Comparison of ENCODE assay signal across 37 mouse cellular contexts in the genomic region with DNA sequence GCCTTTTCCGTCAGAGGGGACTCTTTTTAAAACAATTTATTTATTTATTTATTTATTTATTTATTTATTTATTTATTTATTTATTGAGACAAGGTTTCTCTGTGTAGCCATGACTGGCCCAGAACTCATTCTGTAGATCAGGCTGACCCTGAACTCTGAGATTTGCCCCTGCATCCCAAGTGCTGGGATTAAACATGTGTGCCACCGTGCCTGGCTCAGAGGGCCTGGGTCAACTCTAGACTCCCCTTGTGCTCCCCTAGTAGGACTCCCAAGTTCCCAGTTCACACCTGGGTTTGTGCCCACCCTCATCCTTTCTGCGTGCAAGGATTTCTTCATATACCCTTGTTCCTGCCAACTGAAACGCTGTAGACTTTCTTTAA. TPM values are rescaled to one million over a fixed set of nuclear protein-coding genes. Genes with fewer than 3 reads are reported as not detected.
DNase-seq lines count a peak whose midpoint lies in the region; ATAC-seq lines count a peak whose summit lies in the region.
"Had no signal": no experiment of that assay in that cellular context is flagged by ENCODE, and none has a peak within 500 bp of the region (broad histone marks: within the 10 kb centered on the region; RNA-seq: fewer than 3 reads in every experiment).

No protein-coding gene starts in this region.

- H3K27ac ChIP-seq in forebrain, embryonic 11.5 days (ENCODE audit: low read depth, low read length): no peak overlapping the region
- H3K27ac ChIP-seq in forebrain, embryonic 10.5 days: no peak overlapping the region
- H3K27ac ChIP-seq in hindbrain, embryonic 13.5 days: no peak overlapping the region
- no peak overlapping the region for H3K27ac ChIP-seq in hindbrain, embryonic 14.5 days
- H3K27ac ChIP-seq in forebrain, embryonic 16.5 days (ENCODE audit: low read length): no peak overlapping the region
- H3K27ac ChIP-seq in midbrain, embryonic 13.5 days: 0 out of 2 replicates have a peak overlapping the region, but pooled peaks have one; percentile 45
- H3K27ac ChIP-seq: embryonic facial prominence, embryonic 15.5 days; gastrocnemius, adult 2 months; heart, embryonic 13.5 days; hindbrain, embryonic 15.5 days; intestine, embryonic 15.5 days; liver, embryonic 15.5 days; neural tube, embryonic 12.5 days; stomach, postnatal 0 days had no signal

- no peak for DNase-seq in forebrain, embryonic 11.5 days (ENCODE audit: low spot score)
- no peak for DNase-seq in forebrain, embryonic 10.5 days (ENCODE audit: extremely low spot score, low spot score)
- DNase-seq in hindbrain, embryonic 14.5 days (ENCODE audit: low spot score): no peak
- DNase-seq in kidney, postnatal 14 days: no peak
- no peak for DNase-seq in heart, postnatal 4 days
- DNase-seq: adrenal gland, postnatal 10 days; cerebellum, adult 9-10 months; cerebellum, postnatal 36 days; gastrocnemius, adult 2 months; gastrocnemius, postnatal 36 days; heart, adult 18-20 months; heart, postnatal 10 days; kidney, adult 2 months; kidney, postnatal 4 days; lung, embryonic 14.5 days; lung, postnatal 14 days; right cerebral cortex, adult 18-20 months; right cerebral cortex, postnatal 4 days; thymus, adult 18-20 months; thymus, postnatal 25 days had no signal

- no peaks in the 10 kb centered on the region for H3K9me3 ChIP-seq in forebrain, embryonic 11.5 days (ENCODE audit: control insufficient read depth, low read length)
- no peaks in the 10 kb centered on the region for H3K9me3 ChIP-seq in forebrain, embryonic 10.5 days
- no peaks in the 10 kb centered on the region for H3K9me3 ChIP-seq in hindbrain, embryonic 13.5 days
- no peaks in the 10 kb centered on the region for H3K9me3 ChIP-seq in hindbrain, embryonic 14.5 days (ENCODE audit: control insufficient read depth, low read length)
- no peaks in the 10 kb centered on the region for H3K9me3 ChIP-seq in forebrain, embryonic 16.5 days (ENCODE audit: control insufficient read depth, low read length)
- H3K9me3 ChIP-seq in midbrain, embryonic 13.5 days: no peaks in the 10 kb centered on the region
- H3K9me3 ChIP-seq: embryonic facial prominence, embryonic 15.5 days; heart, embryonic 13.5 days; hindbrain, embryonic 15.5 days; intestine, embryonic 15.5 days; liver, embryonic 15.5 days; neural tube, embryonic 12.5 days had no signal

- no peak overlapping the region for H3K4me2 ChIP-seq in forebrain, embryonic 11.5 days (ENCODE audit: low read depth, low read length, severe bottlenecking)
- H3K4me2 ChIP-seq in hindbrain, embryonic 13.5 days: no peak overlapping the region
- no peak overlapping the region for H3K4me2 ChIP-seq in hindbrain, embryonic 14.5 days (replicated peaks)
- no peak overlapping the region for H3K4me2 ChIP-seq in forebrain, embryonic 16.5 days (ENCODE audit: low read length)
- no peak overlapping the region for H3K4me2 ChIP-seq in midbrain, embryonic 13.5 days (replicated peaks)
- H3K4me2 ChIP-seq: embryonic facial prominence, embryonic 15.5 days; heart, embryonic 13.5 days; hindbrain, embryonic 15.5 days; intestine, embryonic 15.5 days; liver, embryonic 15.5 days; lung, embryonic 14.5 days; neural tube, embryonic 12.5 days had no signal

- H3K9ac ChIP-seq in forebrain, embryonic 11.5 days (ENCODE audit: low read length): no peak overlapping the region
- H3K9ac ChIP-seq in hindbrain, embryonic 13.5 days: no peak overlapping the region
- H3K9ac ChIP-seq in hindbrain, embryonic 14.5 days: no peak overlapping the region
- H3K9ac ChIP-seq in forebrain, embryonic 16.5 days (replicated peaks; ENCODE audit: low read depth, low read length): no peak overlapping the region
- no peak overlapping the region for H3K9ac ChIP-seq in midbrain, embryonic 13.5 days (replicated peaks)
- H3K9ac ChIP-seq: embryonic facial prominence, embryonic 15.5 days; heart, embryonic 13.5 days; hindbrain, embryonic 15.5 days; intestine, embryonic 15.5 days; liver, embryonic 15.5 days; lung, embryonic 14.5 days; neural tube, embryonic 12.5 days had no signal

- H3K4me3 ChIP-seq in forebrain, embryonic 11.5 days (ENCODE audit: low read depth, low read length): no peak overlapping the region
- no peak overlapping the region for H3K4me3 ChIP-seq in forebrain, embryonic 10.5 days
- no peak overlapping the region for H3K4me3 ChIP-seq in hindbrain, embryonic 13.5 days
- no peak overlapping the region for H3K4me3 ChIP-seq in hindbrain, embryonic 14.5 days (replicated peaks; ENCODE audit: low read length)
- no peak overlapping the region for H3K4me3 ChIP-seq in forebrain, embryonic 16.5 days (replicated peaks; ENCODE audit: low read length)
- no peak overlapping the region for H3K4me3 ChIP-seq in midbrain, embryonic 13.5 days (replicated peaks)
- H3K4me3 ChIP-seq: embryonic facial prominence, embryonic 15.5 days; gastrocnemius, adult 2 months; heart, embryonic 13.5 days; hindbrain, embryonic 15.5 days; intestine, embryonic 15.5 days; liver, embryonic 15.5 days; myocyte; neural tube, embryonic 12.5 days had no signal

- no peaks in the 10 kb centered on the region for H3K4me1 ChIP-seq in forebrain, embryonic 11.5 days (replicated peaks; ENCODE audit: control insufficient read depth, insufficient read depth, low read length)
- H3K4me1 ChIP-seq in forebrain, embryonic 10.5 days: peaks cover 5% of the 10 kb centered on the region
- 0 out of 2 replicates have a peak, but pooled peaks cover 4% of the 10 kb centered on the region for H3K4me1 ChIP-seq in hindbrain, embryonic 13.5 days (replicated peaks)
- no peaks in the 10 kb centered on the region for H3K4me1 ChIP-seq in hindbrain, embryonic 14.5 days (replicated peaks; ENCODE audit: control insufficient read depth, insufficient read depth, low read length)
- peaks cover 4% of the 10 kb centered on the region; the same call in 1 of the 2 replicates for H3K4me1 ChIP-seq in forebrain, embryonic 16.5 days (replicated peaks; ENCODE audit: control insufficient read depth, insufficient read depth, low read length)
- peaks cover 5% of the 10 kb centered on the region; the same call in 1 of the 2 replicates for H3K4me1 ChIP-seq in midbrain, embryonic 13.5 days (replicated peaks)
- H3K4me1 ChIP-seq: embryonic facial prominence, embryonic 15.5 days; heart, embryonic 13.5 days; hindbrain, embryonic 15.5 days; intestine, embryonic 15.5 days; liver, embryonic 15.5 days; neural tube, embryonic 12.5 days had no signal

- ATAC-seq in forebrain, embryonic 11.5 days (replicated peaks; ENCODE audit: low FRiP score): peak; percentile 44; the same call in 1 of the 2 replicates
- peak; percentile 36; the same call in 1 of the 2 replicates for ATAC-seq in hindbrain, embryonic 13.5 days (ENCODE audit: low FRiP score)
- no peak for ATAC-seq in hindbrain, embryonic 14.5 days (ENCODE audit: low FRiP score)
- ATAC-seq in forebrain, embryonic 16.5 days: peak; percentile 45
- ATAC-seq in midbrain, embryonic 13.5 days: peak; percentile 46
- ATAC-seq: intestine, embryonic 15.5 days had no signal

- H3K27me3 ChIP-seq in forebrain, embryonic 11.5 days (ENCODE audit: control insufficient read depth, insufficient read depth, low read length): peaks cover 52% of the 10 kb centered on the region
- H3K27me3 ChIP-seq in forebrain, embryonic 10.5 days (ENCODE audit: poor library complexity, severe bottlenecking): peaks cover 97% of the 10 kb centered on the region
- H3K27me3 ChIP-seq in hindbrain, embryonic 13.5 days: peaks cover 26% of the 10 kb centered on the region
- peaks cover 22% of the 10 kb centered on the region for H3K27me3 ChIP-seq in hindbrain, embryonic 14.5 days (ENCODE audit: control insufficient read depth, insufficient read depth, low read length)
- peaks cover 27% of the 10 kb centered on the region for H3K27me3 ChIP-seq in forebrain, embryonic 16.5 days (replicated peaks; ENCODE audit: control insufficient read depth, insufficient read depth, low read length)
- H3K27me3 ChIP-seq in midbrain, embryonic 13.5 days: peaks cover 37% of the 10 kb centered on the region

- H3K36me3 ChIP-seq in forebrain, embryonic 11.5 days (ENCODE audit: control insufficient read depth, insufficient read depth, low read length): no peaks in the 10 kb centered on the region
- H3K36me3 ChIP-seq in forebrain, embryonic 10.5 days (replicated peaks): no peaks in the 10 kb centered on the region
- no peaks in the 10 kb centered on the region for H3K36me3 ChIP-seq in hindbrain, embryonic 13.5 days
- H3K36me3 ChIP-seq in hindbrain, embryonic 14.5 days (replicated peaks; ENCODE audit: control insufficient read depth, insufficient read depth): no peaks in the 10 kb centered on the region
- no peaks in the 10 kb centered on the region for H3K36me3 ChIP-seq in forebrain, embryonic 16.5 days (ENCODE audit: control insufficient read depth, insufficient read depth)
- H3K36me3 ChIP-seq in midbrain, embryonic 13.5 days: no peaks in the 10 kb centered on the region
- H3K36me3 ChIP-seq: embryonic facial prominence, embryonic 15.5 days; G1E; heart, embryonic 13.5 days; hindbrain, embryonic 15.5 days; intestine, embryonic 15.5 days; liver, embryonic 15.5 days; neural tube, embryonic 12.5 days had no signal

- WGBS in forebrain, embryonic 11.5 days: 52% methylated on average over 4 of the region's 4 CpGs
- WGBS in forebrain, embryonic 10.5 days: 58% methylated on average over 4 of the region's 4 CpGs
- 63% methylated on average over 4 of the region's 4 CpGs for WGBS in hindbrain, embryonic 13.5 days
- 72% methylated on average over 4 of the region's 4 CpGs for WGBS in hindbrain, embryonic 14.5 days
- WGBS in forebrain, embryonic 16.5 days: 52% methylated on average over 4 of the region's 4 CpGs
- WGBS in midbrain, embryonic 13.5 days: 52% methylated on average over 4 of the region's 4 CpGs

RNA-seq across cellular contexts. Expression of gene En1, which starts 25.4 kb away (rescaled TPM):
- 1.1 TPM in 2 replicates for polyA plus RNA-seq in forebrain, embryonic 11.5 days (2014; fragmentation: Nextera tagmentation; extraction: Ambion mirVana)
- 0.10 TPM in 2 replicates for polyA plus RNA-seq in forebrain, embryonic 10.5 days (2016; fragmentation: Nextera tagmentation; extraction: Ambion mirVana)
- 4.0 and 7.8 TPM in 2 replicates for polyA plus RNA-seq in hindbrain, embryonic 13.5 days (2015; fragmentation: Nextera tagmentation; extraction: Ambion mirVana)
- polyA plus RNA-seq in hindbrain, embryonic 14.5 days (2014; fragmentation: Nextera tagmentation; extraction: Ambion mirVana): 2.7 and 6.2 TPM in 2 replicates
- 0.39 TPM in 1 of 2 replicates, not detected in the other for polyA plus RNA-seq in forebrain, embryonic 16.5 days (2015; fragmentation: Nextera tagmentation; extraction: Ambion mirVana)
- 9.0 and 13.6 TPM in 2 replicates for polyA plus RNA-seq in midbrain, embryonic 13.5 days (2015; fragmentation: Nextera tagmentation; extraction: Ambion mirVana)
- not detected for total RNA-seq in heart, postnatal 4 days (2021)
- total RNA-seq: heart, adult 18-20 months; heart, postnatal 10 days; layer of hippocampus, adult 8-10 months; left cerebral cortex, adult 8-10 months; liver, adult 2 months had no signal
- polyA plus RNA-seq: frontal cortex, adult 2 months; G1E; heart, embryonic 13.5 days; intestine, embryonic 15.5 days; liver, adult 2 months; liver, embryonic 15.5 days; lung, embryonic 14.5 days; spleen, adult 2 months; stomach, postnatal 0 days had no signal
